Comparison of ENCODE assay signal across 30 mouse cellular contexts in genomic region chr2:26936425-26936824, GRCm38 (mm10). TPM values are rescaled to one million over a fixed set of nuclear protein-coding genes. Genes with fewer than 3 reads are reported as not detected.
DNase-seq lines count a peak whose midpoint lies in the region; ATAC-seq and TF ChIP-seq lines count a peak whose summit lies in the region.
"Had no signal": no experiment of that assay in that cellular context is flagged by ENCODE, and none has a peak within 500 bp of the region (broad histone marks: within the 10 kb centered on the region; RNA-seq: fewer than 3 reads in every experiment).

No protein-coding gene starts in this region.

- peak; percentile 51 for DNase-seq in CD4-positive, CD25-positive, alpha-beta regulatory T cell, adult 2 months (ENCODE audit: low read depth, low spot score)
- peak; percentile 81 for DNase-seq in thymus, postnatal 0 days (ENCODE audit: low spot score)
- DNase-seq in thymus, postnatal 4 days, result peak; percentile 59
- no peak for DNase-seq in heart, adult 11 months
- no peak for DNase-seq in left cerebral cortex, adult 2 months (ENCODE audit: extremely low spot score in 1 of 2, low spot score in 2 of 2)
- no peak for DNase-seq in layer of hippocampus, adult 18-20 months (ENCODE audit: low spot score in 2 of 2)
- DNase-seq: adrenal gland, adult 2 months; adrenal gland, postnatal 36 days; B cell, adult 2 months; cerebellum, adult 8-10 months; embryo, embryonic 11 days; gastrocnemius, postnatal 25 days; heart, adult 18-20 months; heart, postnatal 36 days; kidney, postnatal 14 days; left cerebral cortex, postnatal 4 days; liver, postnatal 0 days; lung, postnatal 4 days had no signal

- intact Hi-C loops in left cerebral cortex, adult 2 months (cut with DNase I), result no loop called here

- ATAC-seq in activated CD4-positive, CD25-positive, alpha-beta regulatory T cell, adult 4 months, result peak; percentile 36
- ATAC-seq: forebrain, embryonic 14.5 days; hindbrain, postnatal 0 days; intestine, postnatal 0 days; liver, embryonic 12.5 days; liver, postnatal 0 days; lung, postnatal 0 days; midbrain, embryonic 16.5 days had no signal

- no peak for TF ChIP-seq CTCF in left cerebral cortex, adult 2 months (IDR thresholded peaks at IDR 0.05)

- no peak overlapping the region for H3K4me3 ChIP-seq in left cerebral cortex, adult 2 months
- H3K4me3 ChIP-seq: embryonic facial prominence, embryonic 12.5 days; hindbrain, embryonic 12.5 days; liver, embryonic 12.5 days; myocyte; neural tube, embryonic 13.5 days had no signal

- H3K27ac ChIP-seq in left cerebral cortex, adult 2 months, result no peak overlapping the region
- H3K27ac ChIP-seq: embryonic facial prominence, embryonic 12.5 days; hindbrain, embryonic 12.5 days; hindbrain, postnatal 0 days; neural tube, embryonic 13.5 days had no signal

RNA-seq across cellular contexts. Expression of gene Stkld1, which starts 2.6 kb away (rescaled TPM):
- polyA plus RNA-seq in activated CD4-positive, CD25-positive, alpha-beta regulatory T cell, adult 4 months (2017; shearing (Covaris generic)), result under 1 TPM; 0.28 to 0.50 TPM
- polyA plus RNA-seq in thymus, postnatal 0 days (2015; fragmentation: Nextera tagmentation; extraction: Ambion mirVana), result 0.53 and 0.57 TPM in 2 replicates
- under 1 TPM in 1 of 2 experiments, not detected in 1; 0.37 TPM for total RNA-seq in left cerebral cortex, adult 2 months (2021)
- under 1 TPM; 0.15 to 0.30 TPM for total RNA-seq in layer of hippocampus, adult 18-20 months (2021)
- total RNA-seq: gastrocnemius, postnatal 25 days; heart, adult 18-20 months; heart, postnatal 36 days; hindbrain, postnatal 0 days had no signal
- polyA plus RNA-seq: embryonic facial prominence, embryonic 12.5 days; kidney, embryonic 14.5 days had no signal

RNA-seq across cellular contexts. Expression of gene Surf4, which starts 2.7 kb away (rescaled TPM):
- polyA plus RNA-seq in activated CD4-positive, CD25-positive, alpha-beta regulatory T cell, adult 4 months (2017; shearing (Covaris generic)), result 10 to 100 TPM; 75.1 to 87.6 TPM
- 168 and 172 TPM in 2 replicates for polyA plus RNA-seq in thymus, postnatal 0 days (2015; fragmentation: Nextera tagmentation; extraction: Ambion mirVana)
- 10 to 100 TPM; 46.6 to 50.0 TPM for total RNA-seq in left cerebral cortex, adult 2 months (2021)
- 10 to 100 TPM; 52.0 to 56.2 TPM for total RNA-seq in layer of hippocampus, adult 18-20 months (2021)

RNA-seq across cellular contexts. Expression of gene Surf1, which starts 20.1 kb away (rescaled TPM):
- polyA plus RNA-seq in activated CD4-positive, CD25-positive, alpha-beta regulatory T cell, adult 4 months (2017; shearing (Covaris generic)), result 100 to 1,000 TPM; 115 to 121 TPM
- 76.9 and 78.2 TPM in 2 replicates for polyA plus RNA-seq in thymus, postnatal 0 days (2015; fragmentation: Nextera tagmentation; extraction: Ambion mirVana)
- total RNA-seq in left cerebral cortex, adult 2 months (2021), result 10 to 100 TPM; 96.6 to 97.2 TPM
- total RNA-seq in layer of hippocampus, adult 18-20 months (2021), result 100 to 1,000 TPM; 109 to 111 TPM

RNA-seq across cellular contexts. Expression of gene Surf2, which starts 20.3 kb away (rescaled TPM):
- 10 to 100 TPM; 41.8 to 46.6 TPM for polyA plus RNA-seq in activated CD4-positive, CD25-positive, alpha-beta regulatory T cell, adult 4 months (2017; shearing (Covaris generic))
- 46.7 and 48.3 TPM in 2 replicates for polyA plus RNA-seq in thymus, postnatal 0 days (2015; fragmentation: Nextera tagmentation; extraction: Ambion mirVana)
- 10 to 100 TPM; 37.8 to 37.9 TPM for total RNA-seq in left cerebral cortex, adult 2 months (2021)
- total RNA-seq in layer of hippocampus, adult 18-20 months (2021), result 10 to 100 TPM; 34.2 to 36.5 TPM

RNA-seq across cellular contexts. Expression of gene Rpl7a, which starts 25.9 kb away (rescaled TPM):
- polyA plus RNA-seq in activated CD4-positive, CD25-positive, alpha-beta regulatory T cell, adult 4 months (2017; shearing (Covaris generic)), result 1,000 to 10,000 TPM in 1 of 2 experiments, 100 to 1,000 TPM in 1; 720 to 1,212 TPM
- 763 and 778 TPM in 2 replicates for polyA plus RNA-seq in thymus, postnatal 0 days (2015; fragmentation: Nextera tagmentation; extraction: Ambion mirVana)
- total RNA-seq in left cerebral cortex, adult 2 months (2021), result 100 to 1,000 TPM; 208 to 232 TPM
- total RNA-seq in layer of hippocampus, adult 18-20 months (2021), result 100 to 1,000 TPM; 253 to 258 TPM

Comparison
In these comparisons a context has a peak if more than half of its experiments do, and no peak if none do; other contexts are left out.
1. DNase-seq: peak in CD4-positive, CD25-positive, alpha-beta regulatory T cell, adult 2 months (single experiment), thymus, postnatal 0 days (single experiment) and thymus, postnatal 4 days (single experiment); none in heart, adult 11 months (single experiment), left cerebral cortex, adult 2 months (0 of 2) and layer of hippocampus, adult 18-20 months (0 of 2).